Mouse (Mus musculus) monocyte, adult 5-6 weeks (primary cell): ENCODE measurements around the gene Ubqln5. TPM values are rescaled to one million over a fixed set of nuclear protein-coding genes. Genes with fewer than 3 reads are reported as not detected.

Experiments used
- ATAC-seq: fragments of 153-309, 156-312 bp; replicated peaks from 2 replicates; pipeline ENCODE4 v1.8.0; 2017; ENCODE audit warnings: mild to moderate bottlenecking; ENCODE audit not compliant: low TSS enrichment, insufficient number of reproducible peaks, severe bottlenecking, poor library complexity, low FRiP score
- total RNA-seq: library from RNA; stranded (forward); fragments of 200-1000, 200-491, 200-594 nt; gene quantifications from 3 replicates; pipeline ENCODE4 v1.2.3, GENCODE M21; 2017

Ubqln5 gene
- total RNA-seq: not detected in 3 replicates

- no peak for ATAC-seq
These were observed at the start of gene Ubqln5 for GRCm38 (mm10) chr7:104129726-104130125. Ubqln5 (minus strand) TSS chr7:104129826.

- ATAC-seq: no peak
These were observed 49.4 kb upstream of the Ubqln5 start for GRCm38 (mm10) chr7:104179074-104179473.

GRCm38 (mm10) chr7:104178422-104179054 is 48.9 kb upstream of the Ubqln5 start:
- no peak for ATAC-seq

- ATAC-seq: no peak
These were observed 45.5 kb upstream of the Ubqln5 start for GRCm38 (mm10) chr7:104175085-104175484.

- 0 out of 2 replicates have a peak, but pooled peaks have one; percentile 27 for ATAC-seq
These were observed 40.1 kb upstream of the Ubqln5 start for GRCm38 (mm10) chr7:104169634-104170204.

GRCm38 (mm10) chr7:104167105-104167504 is 37.5 kb upstream of the Ubqln5 start:
- no peak for ATAC-seq

GRCm38 (mm10) chr7:104150456-104150855 is 20.8 kb upstream of the Ubqln5 start, which contains the start of gene Ubqlnl:
Ubqlnl (minus strand) TSS chr7:104150556.
- no peak for ATAC-seq

- ATAC-seq: no peak
These were observed 13.6 kb upstream of the Ubqln5 start, which contains the start of gene Ubqln3 for GRCm38 (mm10) chr7:104143179-104143578. Ubqln3 (minus strand) TSS chr7:104143279.

- ATAC-seq: no peak
These were observed 7.7 kb upstream of the Ubqln5 start, which contains the start of gene Olfr643 for GRCm38 (mm10) chr7:104137305-104137704. Olfr643 (minus strand) TSS chr7:104137405.

GRCm38 (mm10) chr7:104104757-104104972 is 25.0 kb downstream of the Ubqln5 start, which contains the start of gene Olfr646:
Olfr646 (plus strand) TSS chr7:104104873.
- no peak for ATAC-seq

- ATAC-seq: no peak
These were observed 25.5 kb downstream of the Ubqln5 start for GRCm38 (mm10) chr7:104103913-104104756.

- ATAC-seq: no peak
These were observed 44.3 kb downstream of the Ubqln5 start, which contains the start of gene Olfr645 for GRCm38 (mm10) chr7:104085365-104085764. Olfr645 (minus strand) TSS chr7:104085465.

Other genes starting within 250 kb of the Ubqln5 start
- not detected in 3 replicates for gene Olfr66, start 243.6 kb downstream of the Ubqln5 start, total RNA-seq
- gene Olfr64, start 235.3 kb downstream of the Ubqln5 start, total RNA-seq: not detected in 3 replicates
- gene Olfr65, start 226.3 kb downstream of the Ubqln5 start, total RNA-seq: not detected in 3 replicates
- gene Olfr631, start 201.0 kb downstream of the Ubqln5 start, total RNA-seq: not detected in 3 replicates
- gene Olfr632, start 195.5 kb downstream of the Ubqln5 start, total RNA-seq: not detected in 3 replicates
- gene Olfr633, start 185.4 kb downstream of the Ubqln5 start, total RNA-seq: not detected in 3 replicates
- 0.11 TPM in 1 of 3 replicates, not detected in the others for gene Olfr635, start 158.7 kb downstream of the Ubqln5 start, total RNA-seq
- not detected in 3 replicates for gene Olfr638, start 131.1 kb downstream of the Ubqln5 start, total RNA-seq
- not detected in 3 replicates for gene Olfr639, start 112.5 kb downstream of the Ubqln5 start, total RNA-seq
- not detected in 3 replicates for gene Olfr640, start 104.3 kb downstream of the Ubqln5 start, total RNA-seq
- gene Olfr641, start 94.4 kb downstream of the Ubqln5 start, total RNA-seq: not detected in 3 replicates
- gene Olfr642, start 77.2 kb downstream of the Ubqln5 start, total RNA-seq: not detected in 3 replicates
- gene 4930516K23Rik, start 68.4 kb downstream of the Ubqln5 start, total RNA-seq: not detected in 3 replicates
- gene Olfr644, start 58.0 kb downstream of the Ubqln5 start, total RNA-seq: not detected in 3 replicates
- gene Olfr645, start 44.4 kb downstream of the Ubqln5 start, total RNA-seq: not detected in 3 replicates
- not detected in 3 replicates for gene Olfr646, start 25.0 kb downstream of the Ubqln5 start, total RNA-seq
- gene Olfr643, start 7.6 kb upstream of the Ubqln5 start, total RNA-seq: not detected in 3 replicates
- 0.21 TPM in 1 of 3 replicates, not detected in the others for gene Ubqln3, start 13.5 kb upstream of the Ubqln5 start, total RNA-seq
- gene Ubqlnl, start 20.7 kb upstream of the Ubqln5 start, total RNA-seq: not detected in 3 replicates
- gene Olfm5, start 35.0 kb upstream of the Ubqln5 start, total RNA-seq: not detected in 3 replicates
- not detected in 3 replicates for gene Olfr648, start 53.6 kb upstream of the Ubqln5 start, total RNA-seq
- not detected in 3 replicates for gene Olfr649, start 66.2 kb upstream of the Ubqln5 start, total RNA-seq
- gene Trim6, start 89.0 kb upstream of the Ubqln5 start, total RNA-seq: 0.21 to 1.6 TPM in 2 of 3 replicates, not detected in the other
- 41.8 to 60.5 TPM (median 42.8 TPM) in 3 replicates for gene Trim34a, start 114.6 kb upstream of the Ubqln5 start, total RNA-seq
- gene Trim5, start 158.3 kb upstream of the Ubqln5 start, total RNA-seq: 16.7 to 39.3 TPM (median 25.4 TPM) in 3 replicates
- gene Trim12a, start 185.6 kb upstream of the Ubqln5 start, total RNA-seq: 151 to 341 TPM (median 152 TPM) in 3 replicates
- 1.6 to 6.2 TPM (median 1.8 TPM) in 3 replicates for gene Trim34b, start 199.6 kb upstream of the Ubqln5 start, total RNA-seq
- gene Trim12c, start 223.5 kb upstream of the Ubqln5 start, total RNA-seq: 38.3 to 79.6 TPM (median 51.5 TPM) in 3 replicates
- gene Trim30b, start 240.1 kb upstream of the Ubqln5 start, total RNA-seq: 23.5 to 27.5 TPM (median 27.2 TPM) in 3 replicates